Mouse (Mus musculus) embryo, embryonic 11 days (tissue): ENCODE data around the gene Rnf8.

Experiments used
- DNase-seq: peaks from one replicate; pipeline ENCODE4 v3.0.0-alpha.2; 2015

Rnf8 gene

DNA sequence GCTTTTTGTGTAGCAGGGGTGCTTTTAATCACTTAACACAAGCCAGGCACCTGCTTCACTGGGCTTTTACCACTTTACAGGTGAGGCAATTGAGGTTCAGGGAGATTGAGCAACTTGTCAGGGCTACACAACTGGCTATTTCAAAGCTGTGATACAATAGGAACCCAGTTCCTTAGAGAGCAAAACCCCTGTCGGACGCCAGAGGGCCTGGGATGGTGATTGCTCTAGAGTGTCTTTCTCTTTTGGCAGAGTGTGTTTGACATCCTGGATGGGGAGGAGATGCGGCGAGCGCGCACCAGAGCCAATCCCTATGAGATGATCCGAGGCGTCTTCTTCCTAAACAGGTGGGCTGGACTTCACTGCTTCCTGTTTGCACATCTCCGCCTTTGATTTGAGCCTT lies 67.1 kb downstream of the Rnf8 start:
- DNase-seq: no peak

- DNase-seq: no peak
These were observed 67.7 kb downstream of the Rnf8 start for GRCm38 (mm10) chr17:29682261-29682660.

GRCm38 (mm10) chr17:29683127-29683526 lies 68.5 kb downstream of the Rnf8 start:
- no peak for DNase-seq

DNA sequence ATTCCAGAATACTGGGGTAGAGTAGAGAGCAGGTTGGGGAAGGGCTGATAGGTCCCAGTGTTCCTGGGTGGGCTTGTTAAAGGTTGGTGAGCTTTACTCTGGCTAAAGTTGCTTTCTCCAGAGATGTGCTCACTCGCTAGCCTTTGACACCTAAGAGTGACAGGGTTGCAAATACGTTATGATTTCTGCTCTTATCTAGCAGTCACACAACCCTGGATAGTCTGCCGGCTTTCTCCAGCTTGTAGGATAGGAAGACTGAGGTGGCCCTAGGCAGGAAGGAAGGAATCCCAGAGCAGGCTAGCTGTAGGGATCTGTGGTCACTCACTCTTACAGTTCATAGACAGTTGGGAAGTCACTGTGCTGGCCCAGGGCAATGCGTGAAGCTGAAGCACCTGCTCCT lies 69.7 kb downstream of the Rnf8 start:
- DNase-seq: no peak

DNA sequence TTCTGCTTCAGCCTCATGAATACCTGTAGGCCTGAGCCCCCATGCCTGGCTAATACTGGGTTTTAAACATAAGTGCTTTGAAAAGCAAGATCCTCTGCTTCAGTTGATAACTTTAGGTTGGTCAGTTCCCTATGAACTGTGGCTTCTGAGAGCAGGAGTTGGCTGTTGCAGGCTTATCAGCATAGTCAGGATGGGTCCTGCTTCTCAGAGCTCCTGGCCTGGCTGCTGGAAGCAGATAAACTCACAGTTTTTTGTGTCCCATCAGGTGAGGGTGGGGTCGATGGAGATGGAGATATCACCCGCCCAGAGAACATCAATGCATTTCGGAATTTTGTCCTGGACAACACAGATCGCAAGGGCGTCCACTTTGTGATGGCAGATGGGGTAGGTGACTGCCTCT lies 72.2 kb downstream of the Rnf8 start:
- DNase-seq: no peak

GRCm38 (mm10) chr17:29687373-29687772 lies 72.8 kb downstream of the Rnf8 start:
- no peak for DNase-seq

DNA sequence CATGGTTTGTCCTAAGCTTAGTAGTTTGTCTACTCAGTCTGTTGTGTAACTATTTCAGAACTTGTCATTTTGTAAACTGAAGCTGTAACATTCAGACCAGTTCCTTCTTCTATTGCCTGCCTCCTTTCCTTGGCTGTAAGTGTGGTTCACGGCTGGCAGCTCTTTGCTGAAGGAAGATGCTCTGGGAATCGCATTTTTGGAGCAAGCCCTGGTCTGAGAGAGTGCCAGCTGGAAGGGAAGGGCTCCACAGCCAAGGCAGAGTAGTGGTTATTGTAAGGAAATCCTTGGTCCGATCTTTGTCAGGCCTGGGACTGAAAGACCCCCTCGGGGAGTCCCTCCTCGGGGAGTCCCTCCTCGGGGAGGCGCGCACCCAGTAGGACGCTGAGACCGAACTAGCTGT lies 74.0 kb downstream of the Rnf8 start:
- DNase-seq: no peak

- no peak for DNase-seq
These were observed 75.7 kb downstream of the Rnf8 start for GRCm38 (mm10) chr17:29690257-29690656.

GRCm38 (mm10) chr17:29692827-29693226 lies 78.2 kb downstream of the Rnf8 start:
- DNase-seq: no peak

DNA sequence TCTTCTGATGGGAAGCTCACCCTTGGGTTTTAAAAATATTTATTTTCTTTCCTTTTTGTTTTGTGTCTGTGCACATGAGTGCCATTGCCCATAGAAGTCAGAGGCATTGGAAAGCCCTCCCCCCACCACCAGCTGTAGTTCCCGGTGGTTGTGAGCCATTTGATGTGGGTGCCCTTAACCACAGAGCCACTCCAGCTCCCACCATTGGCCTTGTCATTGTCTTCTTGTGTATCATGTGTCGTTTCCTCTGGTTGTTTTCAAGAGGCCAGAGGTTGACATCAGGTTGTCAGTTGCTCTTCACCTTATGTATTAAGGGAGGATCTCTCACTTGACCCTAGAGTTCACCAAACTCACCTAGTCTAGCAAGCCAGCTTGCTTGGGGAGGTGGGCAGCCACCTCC lies 79.0 kb downstream of the Rnf8 start:
- no peak for DNase-seq

DNA sequence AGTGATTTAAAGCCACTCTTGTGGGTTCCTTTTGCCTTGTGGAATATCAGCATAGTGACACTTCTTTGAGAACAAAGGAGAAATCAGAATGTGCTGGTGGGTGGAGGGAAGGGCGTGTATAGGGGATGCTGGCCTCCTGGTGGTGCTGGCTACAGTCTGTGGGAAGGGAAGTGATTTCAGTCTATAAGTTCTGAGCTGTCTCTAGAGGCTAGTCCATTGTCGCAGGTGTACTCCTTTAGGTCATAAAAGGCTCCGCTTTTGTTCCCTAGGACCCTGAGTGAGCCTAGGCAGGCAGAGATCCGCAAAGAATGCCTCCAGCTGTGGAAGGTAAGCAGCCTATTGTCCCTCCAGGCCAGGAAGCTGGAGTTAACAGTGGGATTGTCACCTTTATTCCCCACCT lies 79.9 kb downstream of the Rnf8 start:
- DNase-seq: no peak
